Mouse (Mus musculus) layer of hippocampus, adult 11-12 months (tissue): ENCODE results near the gene Tnk2.

Experiments
- DNase-seq: peaks from one replicate; pipeline ENCODE4 v3.0.0; 2022; ENCODE audit warnings: low spot score

Tnk2 gene

DNA sequence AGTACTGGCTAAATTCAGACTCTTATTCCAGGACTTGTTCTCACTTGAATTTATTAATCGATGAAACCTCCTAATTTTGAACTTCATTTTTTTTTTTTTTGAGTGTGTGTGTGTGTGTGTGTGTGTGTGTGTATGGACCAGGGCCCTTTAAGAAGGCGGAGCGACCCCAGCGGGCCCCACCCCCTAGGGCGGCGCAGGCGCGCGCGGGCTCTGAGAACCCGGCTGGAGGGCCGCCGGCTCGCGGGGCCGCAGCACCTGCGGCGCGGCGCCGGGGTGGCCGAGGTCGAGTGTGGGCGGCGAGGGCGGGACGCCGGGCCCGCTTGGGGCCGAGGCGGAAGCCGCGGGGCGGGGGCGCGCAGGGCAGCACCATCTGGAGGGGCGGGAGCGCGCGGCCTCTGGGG is at the start of gene Tnk2:
Gene Tnk2 (plus strand): TSS at position 214 of the 401 bp plus-strand sequence.
- peak; percentile 88 for DNase-seq

DNA sequence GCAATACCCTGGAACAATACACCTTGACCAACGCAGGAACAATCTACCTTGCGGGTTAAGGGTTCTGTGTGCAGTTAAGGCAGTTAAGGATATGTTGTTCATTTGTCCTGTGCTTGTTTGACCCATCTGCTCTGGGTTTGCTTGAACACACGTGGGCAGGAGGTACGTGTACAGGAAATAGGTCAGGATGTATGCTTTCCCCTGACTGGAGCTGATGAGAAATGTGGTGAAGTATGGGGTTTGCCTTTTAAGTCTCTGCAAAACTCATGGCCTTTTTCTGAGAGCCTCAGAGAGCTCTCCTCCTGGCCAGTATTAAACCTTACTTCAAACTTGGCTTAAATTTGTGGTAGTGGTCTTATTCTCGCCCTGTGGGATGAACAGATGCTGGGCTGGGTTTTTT is 49.8 kb upstream of the Tnk2 start:
- DNase-seq: no peak

DNA sequence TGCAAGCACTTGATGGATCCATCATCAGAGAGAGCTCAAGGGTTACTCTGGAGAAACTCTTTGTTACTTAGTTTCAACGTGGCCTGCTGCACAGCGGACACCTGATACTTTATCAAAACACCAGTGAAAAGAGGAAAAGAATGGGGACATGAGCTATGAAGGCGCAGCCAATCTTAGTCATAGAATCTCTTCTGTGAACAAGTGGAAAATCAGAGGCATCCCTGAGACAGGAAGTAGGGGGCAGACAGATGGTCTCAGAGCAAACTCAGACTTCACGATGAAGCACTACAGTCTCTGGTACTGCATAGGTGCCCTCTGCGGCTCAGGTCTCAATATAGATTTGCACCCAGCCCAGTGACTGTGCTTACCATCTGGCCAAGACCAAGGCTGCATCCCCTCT is 49.0 kb upstream of the Tnk2 start:
- no peak for DNase-seq

DNA sequence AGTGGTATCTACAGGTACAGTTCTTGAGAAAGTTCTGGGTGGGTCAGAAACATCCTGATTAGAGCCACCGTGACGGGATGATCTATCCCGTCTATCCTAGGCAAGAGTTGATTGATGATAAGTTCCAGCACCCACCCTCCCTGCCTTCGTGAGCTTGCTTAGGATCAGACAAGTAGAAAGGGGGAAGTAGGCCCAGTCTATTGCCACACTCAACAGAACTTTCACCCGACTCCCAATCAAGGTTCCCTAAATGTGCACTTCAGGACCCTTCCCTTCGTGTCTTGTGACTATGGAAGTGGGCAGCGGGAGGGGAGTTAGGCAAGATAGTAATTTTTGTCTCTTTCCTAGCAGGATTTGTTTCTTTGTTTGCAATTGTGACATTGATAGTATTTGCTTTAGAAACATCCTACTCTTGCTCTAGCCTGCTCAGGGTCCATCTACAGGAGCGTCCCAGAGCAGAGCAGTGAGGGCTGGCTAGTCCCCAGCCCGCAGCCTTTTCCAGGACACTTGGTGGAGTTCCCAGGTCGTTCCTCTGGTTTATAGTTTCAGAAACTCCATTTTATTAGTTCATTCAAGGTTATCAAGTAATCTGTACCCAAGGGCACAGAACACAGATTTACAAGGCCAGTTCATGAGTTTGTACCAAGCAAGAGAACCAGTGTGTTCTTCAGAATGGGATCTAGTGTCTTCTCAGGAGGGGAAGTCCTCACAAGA is 48.4 kb upstream of the Tnk2 start:
- DNase-seq: no peak

DNA sequence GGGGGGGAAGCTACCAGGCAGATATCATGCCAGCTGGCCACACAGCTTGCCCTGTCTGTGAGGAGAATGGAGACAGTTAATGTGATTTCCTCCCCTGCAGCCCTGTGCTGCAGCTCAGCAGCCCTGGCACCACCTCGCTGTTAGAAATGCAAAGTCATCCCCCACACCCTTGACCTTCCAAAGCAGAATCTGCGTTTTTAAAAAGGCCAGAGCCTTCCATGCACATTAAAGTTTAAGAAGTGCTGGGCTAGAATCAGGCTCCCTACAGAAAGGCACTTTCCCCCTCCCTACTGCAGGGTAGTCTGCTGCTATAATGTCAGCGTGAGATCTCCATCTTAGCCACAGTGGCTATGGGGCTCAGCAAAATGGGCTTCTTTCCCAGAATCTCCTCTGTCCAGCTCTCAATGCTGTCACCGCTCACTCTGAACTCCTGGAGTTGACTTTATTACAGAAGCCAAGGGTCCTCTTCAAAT is 45.7 kb upstream of the Tnk2 start:
- no peak for DNase-seq

DNA sequence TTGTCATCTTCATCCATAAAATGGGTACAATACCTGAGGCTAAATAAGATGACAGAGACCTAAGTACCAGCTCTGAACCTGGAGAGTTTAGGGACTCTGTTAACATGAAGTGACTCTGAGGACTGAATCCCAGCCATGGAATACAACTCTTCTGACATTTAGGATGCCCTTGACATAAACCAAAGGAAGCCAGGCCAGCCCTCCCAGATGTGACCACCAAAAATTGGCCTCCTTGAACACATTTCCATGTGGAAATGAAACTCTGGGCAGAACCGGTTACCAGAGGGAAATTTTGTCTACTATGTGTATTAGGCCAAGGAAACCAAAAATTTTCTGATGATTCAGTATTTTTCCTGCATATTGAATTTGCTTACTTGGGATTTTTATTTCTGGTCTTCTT is 44.5 kb upstream of the Tnk2 start:
- DNase-seq: no peak

DNA sequence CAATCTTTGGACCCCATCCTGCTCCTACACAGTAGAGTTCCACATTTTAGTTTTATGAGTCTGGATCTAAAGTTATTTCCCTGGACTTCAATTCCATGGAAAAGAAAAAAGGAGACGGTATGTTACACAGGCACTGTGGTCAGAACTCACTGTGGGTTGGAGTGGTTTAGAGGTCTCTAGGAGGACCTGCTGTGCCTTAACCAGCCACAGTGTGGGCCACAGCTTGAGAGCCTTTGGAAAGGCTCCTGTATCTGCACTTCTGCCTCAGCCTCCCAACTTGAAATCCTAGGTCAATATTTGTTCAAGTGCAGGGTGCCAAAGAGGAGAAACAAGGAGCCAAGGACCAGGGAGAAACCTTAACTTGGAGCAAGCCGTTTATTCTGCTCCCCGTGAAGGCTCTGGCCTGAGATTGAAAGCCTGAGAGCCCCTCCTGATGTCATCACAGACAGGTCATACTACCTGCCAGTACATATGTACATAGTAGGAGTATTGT is 41.4 kb upstream of the Tnk2 start:
- no peak for DNase-seq

DNA sequence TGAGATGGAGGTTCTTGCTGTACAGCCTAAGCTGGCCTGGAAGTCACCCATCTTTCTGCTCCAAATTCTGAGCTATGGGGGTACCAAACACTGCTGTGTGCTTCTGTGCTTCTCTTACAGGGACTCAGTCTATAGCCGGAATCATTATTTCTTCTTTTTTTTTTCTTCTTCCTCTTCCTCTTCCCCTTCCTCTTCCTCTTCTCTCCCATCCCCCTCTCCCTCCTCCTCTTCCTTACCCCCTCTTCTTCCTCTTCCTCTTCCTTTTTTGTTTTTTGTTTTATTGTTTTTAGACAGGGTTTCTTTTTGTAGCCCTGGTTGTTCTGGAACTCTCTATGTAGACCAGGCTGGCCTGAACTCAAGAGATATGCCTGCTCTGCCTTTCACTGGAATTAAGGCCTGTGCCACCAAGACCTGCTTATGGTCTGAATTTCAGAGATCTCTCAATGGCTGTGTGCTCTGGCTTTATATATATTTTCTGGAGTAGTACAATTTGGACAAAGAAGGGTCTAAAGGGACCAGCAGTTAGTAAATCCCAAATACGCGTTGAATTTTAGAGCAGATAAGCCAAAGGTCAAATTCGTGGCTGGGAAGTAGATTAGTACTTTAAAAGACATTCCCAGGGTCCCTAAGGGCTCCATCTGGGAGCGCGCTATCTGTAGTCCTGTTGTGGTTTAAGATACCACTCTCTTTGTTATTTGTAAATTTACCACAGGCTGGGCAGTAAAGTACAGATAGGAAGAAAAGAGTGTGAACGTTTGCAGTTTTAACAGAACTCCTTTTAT is 35.9 kb upstream of the Tnk2 start:
- DNase-seq: no peak

DNA sequence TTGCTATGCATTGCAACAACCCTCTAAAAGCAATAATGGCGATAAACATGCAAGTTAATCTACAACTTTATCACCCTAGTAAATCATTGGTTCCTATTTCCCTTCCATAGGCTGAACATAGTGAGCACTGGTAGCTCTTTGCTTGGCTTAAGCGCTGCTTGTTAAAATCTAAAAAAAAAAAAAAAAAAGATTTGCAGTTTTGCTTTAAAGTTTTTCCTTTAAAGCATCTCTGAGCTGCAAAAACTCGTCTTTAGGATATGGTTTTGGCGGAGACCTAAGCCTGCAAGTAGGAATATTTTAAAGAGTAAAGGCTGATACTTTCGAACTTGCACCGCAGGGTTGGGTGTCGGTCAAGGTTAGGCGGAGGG is 35.3 kb upstream of the Tnk2 start:
- no peak for DNase-seq

DNA sequence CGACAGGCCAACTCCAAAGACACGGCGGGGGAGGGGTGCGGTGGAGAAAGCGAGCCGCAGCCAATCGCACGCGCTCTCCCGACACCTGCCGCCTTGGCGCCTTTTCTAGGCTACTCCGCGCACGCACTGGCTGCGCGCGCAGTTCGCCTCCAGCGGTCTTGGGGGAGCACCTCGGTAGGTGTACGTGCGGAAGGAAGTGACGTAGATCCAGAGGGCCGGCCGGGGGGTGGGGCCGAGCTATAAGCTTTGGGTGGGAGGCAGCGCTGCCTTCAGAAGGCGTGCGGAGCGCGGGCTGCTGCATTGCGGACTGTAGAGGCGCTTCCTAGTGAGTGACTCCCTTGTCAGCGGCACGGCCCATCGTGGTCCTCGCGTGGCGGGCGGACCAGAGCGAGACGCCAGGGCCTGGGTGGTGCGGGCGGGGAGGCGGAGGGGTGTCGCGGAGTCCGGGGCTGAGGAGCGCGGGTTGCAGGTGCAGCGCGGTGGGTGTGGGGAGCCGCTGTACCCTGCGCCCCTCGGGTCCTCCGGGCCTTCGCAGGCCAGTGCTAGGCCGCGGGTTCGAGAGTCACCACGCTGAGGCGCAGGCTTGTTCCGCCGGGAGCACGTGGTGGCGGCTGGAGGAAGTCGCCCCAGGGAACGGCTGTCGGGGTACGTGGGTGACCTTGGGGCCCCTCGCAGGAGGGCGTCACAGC is 34.8 kb upstream of the Tnk2 start, which contains the start of gene Tfrc:
Gene Tfrc (plus strand): TSS at position 209 of the 689 bp plus-strand sequence.
- DNase-seq: peak; percentile 93

DNA sequence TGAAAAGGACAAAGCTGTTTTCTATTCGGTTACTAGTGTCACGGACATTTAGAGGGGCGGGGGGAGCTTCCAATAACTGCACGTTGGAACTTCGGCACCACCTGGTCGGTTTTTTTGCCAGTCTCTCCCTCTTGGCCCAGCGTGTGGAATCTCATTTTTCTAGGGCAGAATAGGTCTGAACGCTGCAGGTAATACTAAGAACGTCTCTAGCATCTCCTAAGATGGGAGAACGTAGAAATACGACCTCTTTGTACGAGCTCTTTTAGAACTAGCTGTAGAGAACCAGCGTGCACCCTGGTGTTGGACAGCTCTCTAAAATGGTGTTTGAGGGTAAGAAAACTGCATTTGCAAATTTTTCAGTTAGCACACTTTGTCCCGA is 34.3 kb upstream of the Tnk2 start:
- no peak for DNase-seq

DNA sequence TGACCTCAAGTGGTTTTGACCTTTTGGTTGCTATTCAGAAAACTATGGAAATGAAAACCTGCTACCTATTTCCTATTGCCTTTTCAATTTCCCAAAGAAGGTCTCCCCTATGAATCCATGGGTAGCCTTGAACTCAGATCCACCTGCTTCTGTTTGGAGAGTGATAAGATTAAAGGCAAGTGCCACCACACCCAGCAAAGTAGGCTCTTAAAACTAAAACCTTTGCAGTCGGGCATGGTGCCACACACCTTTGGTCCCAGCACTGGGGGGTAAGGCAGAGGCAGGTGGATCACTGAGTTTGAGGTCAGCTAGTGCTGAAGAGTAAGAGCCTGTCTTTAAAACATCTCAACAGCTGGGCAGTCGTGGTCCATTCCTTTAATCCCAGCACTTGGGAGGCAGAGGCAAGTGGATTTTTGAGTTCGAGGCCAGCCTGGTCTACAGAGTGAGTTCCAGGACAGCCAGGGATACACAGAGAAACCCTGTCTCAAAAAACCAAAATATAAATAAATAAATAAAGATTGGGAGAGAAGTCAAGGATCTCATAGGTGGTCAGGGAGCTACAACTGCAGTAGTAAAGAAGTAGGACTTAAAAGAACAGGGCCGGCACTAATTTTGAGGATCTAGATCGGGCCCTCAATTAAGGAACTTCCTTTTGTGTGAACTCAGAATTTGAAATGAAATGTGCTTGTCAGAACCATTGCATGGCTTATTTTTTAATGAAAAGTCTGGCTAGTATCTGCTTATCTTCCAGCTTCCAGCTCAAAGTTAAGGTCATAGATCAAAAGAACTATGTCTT is 33.0 kb upstream of the Tnk2 start:
- DNase-seq: no peak

DNA sequence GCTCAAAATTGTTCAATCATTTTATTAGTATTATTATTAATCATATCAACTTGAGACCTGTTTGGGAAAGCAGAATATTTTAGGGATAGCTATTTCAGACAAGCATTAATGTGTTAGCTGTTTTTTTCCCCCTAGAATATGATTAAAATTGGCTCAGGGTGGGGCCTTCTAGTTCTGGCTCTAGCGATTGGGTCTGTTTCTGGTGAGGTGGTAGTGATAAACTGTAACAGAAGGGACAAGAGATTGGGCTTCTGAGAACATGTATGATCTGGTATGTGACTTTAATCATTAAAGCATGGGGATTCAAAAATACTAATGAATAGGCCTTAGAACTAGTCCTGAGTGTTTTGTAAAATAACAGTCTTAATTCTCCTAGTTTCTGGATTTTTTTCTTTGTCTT is 31.6 kb upstream of the Tnk2 start:
- DNase-seq: no peak

DNA sequence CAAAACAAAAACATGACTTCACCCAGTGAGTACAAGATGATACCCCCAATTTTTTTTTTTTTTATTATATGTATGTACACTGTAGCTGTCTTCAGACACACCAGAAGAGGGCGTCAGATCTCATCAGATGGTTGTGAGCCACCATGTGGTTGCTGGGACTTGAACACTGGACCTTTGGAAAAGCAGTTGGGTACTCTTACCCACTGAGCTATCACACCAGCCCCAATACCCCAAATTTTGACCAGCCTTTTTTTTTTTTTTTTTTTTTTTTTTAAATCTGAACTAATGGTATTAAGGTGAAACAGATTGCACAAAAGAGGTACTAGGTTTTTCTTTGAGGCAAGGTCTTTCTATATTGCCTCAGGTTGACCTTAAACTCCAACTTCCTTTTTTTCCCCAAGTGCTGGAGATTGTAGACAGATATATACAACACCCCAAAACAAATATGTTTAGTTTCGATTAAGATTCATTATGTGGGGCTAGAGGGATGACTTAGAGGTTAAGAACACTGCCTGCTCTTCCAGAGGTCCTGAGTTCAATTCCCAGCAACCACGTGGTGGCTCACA is 30.3 kb upstream of the Tnk2 start:
- no peak for DNase-seq

DNA sequence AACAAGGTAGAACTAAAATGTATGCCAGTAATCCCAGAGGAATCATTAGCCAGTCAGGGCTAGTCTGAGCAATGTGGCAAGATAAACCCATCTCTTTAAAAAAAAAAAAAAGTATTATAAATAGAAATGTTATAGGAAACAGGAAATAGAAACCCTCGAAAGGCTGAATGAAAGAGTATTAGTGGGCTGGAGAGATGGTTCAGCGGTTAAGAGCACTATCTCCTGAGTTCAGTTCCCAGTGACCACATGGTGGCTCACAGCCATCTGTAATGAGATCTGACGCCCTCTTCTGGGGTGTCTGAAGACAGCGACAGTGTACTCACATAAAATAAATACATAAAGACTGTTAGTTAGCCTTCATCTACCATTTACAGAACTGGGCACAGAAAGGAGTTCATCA is 29.6 kb upstream of the Tnk2 start:
- no peak for DNase-seq

DNA sequence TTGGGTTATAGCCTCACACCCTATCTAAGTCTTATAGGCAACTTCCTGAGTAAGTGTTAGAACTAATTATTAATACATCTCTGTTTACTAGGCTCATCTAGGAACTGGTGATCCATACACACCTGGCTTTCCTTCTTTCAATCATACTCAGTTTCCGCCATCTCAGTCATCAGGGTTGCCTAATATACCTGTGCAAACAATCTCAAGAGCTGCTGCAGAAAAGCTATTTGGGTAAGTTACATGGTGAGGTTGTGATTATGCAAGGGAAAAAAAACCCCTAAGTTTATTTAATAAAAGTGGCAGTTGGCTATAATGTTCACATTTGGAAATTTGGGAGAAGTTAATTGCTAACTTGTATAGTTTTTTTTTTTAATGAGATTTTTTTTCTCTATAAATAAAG is 24.7 kb upstream of the Tnk2 start:
- DNase-seq: no peak

DNA sequence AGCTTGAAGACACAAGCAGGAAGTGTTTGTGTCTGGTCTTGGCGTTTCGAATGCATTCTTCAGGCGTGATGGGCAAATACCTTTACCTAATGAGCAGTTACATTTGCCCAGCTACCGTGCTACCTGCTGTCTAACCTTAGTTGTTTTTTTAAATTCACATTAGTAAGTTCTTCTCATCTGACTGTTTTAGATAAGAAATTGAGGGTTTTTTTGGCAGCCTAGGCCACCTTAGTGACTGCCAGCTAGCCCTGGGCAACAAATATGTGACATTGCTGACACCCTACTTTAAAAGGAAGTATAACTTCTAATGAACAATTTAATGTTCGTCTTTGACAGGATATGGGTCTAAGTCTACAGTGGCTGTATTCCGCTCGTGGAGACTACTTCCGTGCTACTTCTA is 15.5 kb upstream of the Tnk2 start:
- no peak for DNase-seq

DNA sequence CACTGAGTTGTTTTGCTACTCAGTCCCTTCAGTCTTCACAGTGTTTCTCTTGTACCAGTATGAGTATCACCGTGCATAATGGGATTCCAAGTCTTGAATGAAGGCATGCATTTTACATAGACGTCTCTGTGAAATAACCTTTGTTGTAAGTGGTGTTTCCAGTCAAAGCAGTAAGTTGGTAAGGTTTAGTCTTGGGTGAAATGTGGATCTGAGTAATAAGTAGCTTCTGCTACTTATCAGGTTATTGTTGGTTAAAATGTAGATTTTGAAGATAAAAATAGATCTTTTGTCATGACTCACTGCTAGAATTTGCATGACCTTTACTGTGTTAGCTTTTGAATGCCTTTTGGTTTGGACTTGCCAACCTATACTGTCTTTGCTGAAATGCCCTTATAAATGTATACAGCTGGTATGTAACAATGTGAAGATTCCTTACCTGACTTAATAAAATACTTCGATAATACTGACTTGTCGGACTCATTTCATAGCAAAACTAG is 11.3 kb upstream of the Tnk2 start:
- no peak for DNase-seq

DNA sequence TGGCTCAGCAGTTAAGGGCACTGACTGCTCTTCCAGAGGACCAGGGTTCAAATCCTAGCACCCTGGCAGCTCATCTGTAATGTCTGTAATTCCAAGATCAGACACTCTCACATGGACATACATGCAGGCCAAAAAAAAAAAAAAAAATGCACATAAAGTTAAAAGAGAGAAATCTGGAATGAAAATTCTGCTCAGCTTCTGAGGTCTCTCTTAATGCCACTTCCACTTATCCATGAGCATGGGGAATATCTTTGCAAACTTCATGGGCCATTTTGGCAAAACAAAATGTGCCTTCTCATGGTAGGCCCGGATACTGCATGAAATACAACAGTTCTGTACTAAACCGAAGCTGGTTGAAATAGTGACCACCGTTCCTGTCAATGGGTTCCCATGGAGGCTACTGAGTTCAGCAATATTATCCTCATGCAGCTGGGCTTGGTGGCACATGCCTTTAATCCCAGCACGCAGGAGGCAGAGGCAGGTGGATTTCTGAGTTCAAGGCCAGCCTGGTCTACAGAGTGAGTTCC is 10.1 kb upstream of the Tnk2 start:
- no peak for DNase-seq

DNA sequence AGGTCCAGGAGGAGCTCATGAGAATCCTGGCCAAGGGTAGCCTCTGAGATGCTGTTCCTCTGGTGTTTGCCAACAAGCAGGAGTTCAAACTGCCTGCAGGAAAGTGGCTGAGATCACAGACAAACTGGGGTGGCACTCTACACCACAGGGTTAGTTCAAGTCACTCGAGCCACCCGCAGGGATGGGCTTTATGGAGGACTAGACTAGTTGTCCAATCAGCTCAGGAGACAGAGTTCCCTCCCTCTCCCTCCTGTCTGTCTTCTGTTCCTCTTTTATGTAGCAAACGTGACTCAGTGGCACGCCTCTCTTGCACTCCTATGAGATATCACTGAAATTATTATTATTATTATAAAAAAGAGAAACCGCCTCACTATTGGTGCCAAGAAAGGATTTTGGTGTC is 9.5 kb upstream of the Tnk2 start:
- DNase-seq: no peak

DNA sequence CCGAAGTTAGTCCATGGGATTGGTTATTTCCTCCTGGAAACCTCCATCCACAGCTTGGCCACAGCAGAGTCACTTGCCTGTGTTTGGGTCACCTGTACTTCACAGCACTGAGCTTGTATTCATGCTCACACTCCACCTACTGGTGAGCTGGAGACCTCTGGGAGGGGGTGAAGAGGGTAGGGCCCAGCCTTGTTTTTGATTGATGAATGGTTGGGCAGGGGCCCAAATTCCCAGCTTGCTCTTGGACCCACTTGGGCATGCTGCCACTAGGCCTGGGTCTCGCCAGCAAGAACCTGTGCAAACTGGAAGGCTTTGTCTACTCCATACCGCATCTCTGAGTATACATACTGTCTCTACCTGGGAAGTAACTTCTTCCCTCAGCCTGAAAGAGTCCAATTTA is 8.4 kb upstream of the Tnk2 start:
- no peak for DNase-seq
